Mouse (Mus musculus) natural killer cell, adult 2 months (primary cell): ENCODE data around the gene Mfap5.
"Not testable (repeated sequence)": the region's sequence is repeated elsewhere in the genome, so short reads cannot be mapped to it uniquely, and the experiment has no call there.

Experiments used
- DNase-seq, 2 experiments: peaks; one replicate each; pipeline ENCODE4 v3.0.0; 2022; ENCODE audit warnings: low spot score in 2 of 2

Mfap5 gene

GRCm38 (mm10) chr6:122512914-122513878, 7.6 kb downstream of the Mfap5 start:
- no peak for DNase-seq

- DNase-seq = no peak
Measured at GRCm38 (mm10) chr6:122514312-122514711, 8.7 kb downstream of the Mfap5 start.

GRCm38 (mm10) chr6:122515762-122516161, 10.1 kb downstream of the Mfap5 start:
- not testable (repeated sequence) for DNase-seq

- no peak for DNase-seq
Measured at GRCm38 (mm10) chr6:122517668-122518067, 12.0 kb downstream of the Mfap5 start.

- DNase-seq = no peak
Measured at GRCm38 (mm10) chr6:122519384-122519783, 13.7 kb downstream of the Mfap5 start.

GRCm38 (mm10) chr6:122522595-122522994, 16.9 kb downstream of the Mfap5 start:
- no peak for DNase-seq

GRCm38 (mm10) chr6:122523289-122523688, 17.6 kb downstream of the Mfap5 start:
- no peak for DNase-seq

- DNase-seq = peak; percentile 57 to 71
Measured at GRCm38 (mm10) chr6:122527596-122527995, 22.0 kb downstream of the Mfap5 start.

GRCm38 (mm10) chr6:122528136-122528535, 22.5 kb downstream of the Mfap5 start:
- DNase-seq = no peak

- no peak for DNase-seq
Measured at GRCm38 (mm10) chr6:122531466-122532174, 26.0 kb downstream of the Mfap5 start.

- peak; percentile 34 to 42 for DNase-seq
Measured at GRCm38 (mm10) chr6:122532883-122533302, 27.2 kb downstream of the Mfap5 start.

- DNase-seq = no peak
Measured at GRCm38 (mm10) chr6:122534032-122534431, 28.4 kb downstream of the Mfap5 start.

GRCm38 (mm10) chr6:122539564-122539963, 33.9 kb downstream of the Mfap5 start:
- no peak for DNase-seq

GRCm38 (mm10) chr6:122542459-122542858, 36.8 kb downstream of the Mfap5 start:
- DNase-seq = not testable (repeated sequence)

GRCm38 (mm10) chr6:122543574-122543973, 37.9 kb downstream of the Mfap5 start:
- no peak for DNase-seq

- no peak for DNase-seq
Measured at GRCm38 (mm10) chr6:122544672-122545071, 39.0 kb downstream of the Mfap5 start.

- DNase-seq = no peak
Measured at GRCm38 (mm10) chr6:122545289-122545882, 39.7 kb downstream of the Mfap5 start.

GRCm38 (mm10) chr6:122545948-122546347, 40.3 kb downstream of the Mfap5 start:
- no peak for DNase-seq

GRCm38 (mm10) chr6:122553606-122554005, 48.0 kb downstream of the Mfap5 start, which contains the start of gene Aicda:
Aicda (plus strand) TSS chr6:122553801.
- no peak for DNase-seq

GRCm38 (mm10) chr6:122554102-122554501, 48.5 kb downstream of the Mfap5 start:
- DNase-seq = no peak

GRCm38 (mm10) chr6:122555266-122555665, 49.6 kb downstream of the Mfap5 start:
- DNase-seq = no peak

- peak; percentile 34 to 71 for DNase-seq
Measured at GRCm38 (mm10) chr6:122556959-122557561, 51.4 kb downstream of the Mfap5 start.
